Mouse (Mus musculus): ENCODE data around the gene Timp2. TPM values are rescaled to one million over a fixed set of nuclear protein-coding genes. Genes with fewer than 3 reads are reported as not detected.

The Timp2 gene
- polyA plus RNA-seq, 1 experiment: 23.6 TPM

GRCm38 (mm10) chr11:118374506-118374905 is 19.0 kb upstream of the Timp2 start:
- no peaks in the 10 kb centered on the region for H3K36me3 ChIP-seq (ENCODE audit: control insufficient read depth, insufficient read depth, low read length, poor library complexity, severe bottlenecking)
- H3K4me1 ChIP-seq (ENCODE audit: control insufficient read depth, insufficient read depth, low read length): no peaks in the 10 kb centered on the region
- TF ChIP-seq CTCF (IDR thresholded peaks at IDR 0.05; ENCODE audit: low read depth, low read length): no peak
- TF ChIP-seq POLR2A (IDR thresholded peaks at IDR 0.05; ENCODE audit: insufficient read depth, low read length): no peak
- TF ChIP-seq EP300 (IDR thresholded peaks at IDR 0.05; ENCODE audit: insufficient read depth, low read depth, low read length): no peak
- H3K4me3 ChIP-seq (ENCODE audit: low read depth, low read length): no peak overlapping the region
- no peak overlapping the region for H3K27ac ChIP-seq (ENCODE audit: insufficient read depth, low read length)
- H3K9ac ChIP-seq (ENCODE audit: low read depth, poor library complexity, severe bottlenecking): no peak overlapping the region
- H3K27me3 ChIP-seq (ENCODE audit: control insufficient read depth, insufficient read depth, low read length, poor library complexity, severe bottlenecking): no peaks in the 10 kb centered on the region
- H3K9me3 ChIP-seq (replicated peaks; ENCODE audit: control insufficient read depth, insufficient read depth, low read length, poor library complexity, severe bottlenecking): no peaks in the 10 kb centered on the region

- Histone ChIP-seq H3K9me3 (replicated peaks; ENCODE audit: control insufficient read depth, insufficient read depth, low read length, poor library complexity, severe bottlenecking) (no peaks in the 10 kb centered on the region), H3K4me1 (ENCODE audit: control insufficient read depth, insufficient read depth, low read length) (no peaks in the 10 kb centered on the region), H3K4me3 (ENCODE audit: low read depth, low read length) (no peak overlapping the region), H3K27me3 (ENCODE audit: control insufficient read depth, insufficient read depth, low read length, poor library complexity, severe bottlenecking) (no peaks in the 10 kb centered on the region), H3K27ac (ENCODE audit: insufficient read depth, low read length) (no peak overlapping the region), H3K36me3 (ENCODE audit: control insufficient read depth, insufficient read depth, low read length, poor library complexity, severe bottlenecking) (no peaks in the 10 kb centered on the region), H3K9ac (ENCODE audit: low read depth, poor library complexity, severe bottlenecking) (no peak overlapping the region)
- no peak for TF ChIP-seq CTCF (IDR thresholded peaks at IDR 0.05; ENCODE audit: low read depth, low read length)
- TF ChIP-seq EP300 (IDR thresholded peaks at IDR 0.05; ENCODE audit: insufficient read depth, low read depth, low read length): no peak
- no peak for TF ChIP-seq POLR2A (IDR thresholded peaks at IDR 0.05; ENCODE audit: insufficient read depth, low read length)
Measured at GRCm38 (mm10) chr11:118372641-118373040, 17.1 kb upstream of the Timp2 start.

GRCm38 (mm10) chr11:118371876-118372275 is 16.3 kb upstream of the Timp2 start:
- Histone ChIP-seq H3K27me3 (ENCODE audit: control insufficient read depth, insufficient read depth, low read length, poor library complexity, severe bottlenecking) (no peaks in the 10 kb centered on the region), H3K36me3 (ENCODE audit: control insufficient read depth, insufficient read depth, low read length, poor library complexity, severe bottlenecking) (no peaks in the 10 kb centered on the region), H3K9me3 (replicated peaks; ENCODE audit: control insufficient read depth, insufficient read depth, low read length, poor library complexity, severe bottlenecking) (no peaks in the 10 kb centered on the region), H3K4me1 (ENCODE audit: control insufficient read depth, insufficient read depth, low read length) (no peaks in the 10 kb centered on the region), H3K4me3 (ENCODE audit: low read depth, low read length) (no peak overlapping the region), H3K9ac (ENCODE audit: low read depth, poor library complexity, severe bottlenecking) (no peak overlapping the region), H3K27ac (ENCODE audit: insufficient read depth, low read length) (no peak overlapping the region)
- TF ChIP-seq CTCF (IDR thresholded peaks at IDR 0.05; ENCODE audit: low read depth, low read length): no peak

- H3K27ac ChIP-seq (ENCODE audit: insufficient read depth, low read length): no peak overlapping the region
- H3K27me3 ChIP-seq (ENCODE audit: control insufficient read depth, insufficient read depth, low read length, poor library complexity, severe bottlenecking): no peaks in the 10 kb centered on the region
- TF ChIP-seq POLR2A (IDR thresholded peaks at IDR 0.05; ENCODE audit: insufficient read depth, low read length) (no peak), EP300 (IDR thresholded peaks at IDR 0.05; ENCODE audit: insufficient read depth, low read depth, low read length) (no peak), CTCF (IDR thresholded peaks at IDR 0.05; ENCODE audit: low read depth, low read length) (no peak)
- no peaks in the 10 kb centered on the region for H3K36me3 ChIP-seq (ENCODE audit: control insufficient read depth, insufficient read depth, low read length, poor library complexity, severe bottlenecking)
- no peak overlapping the region for H3K9ac ChIP-seq (ENCODE audit: low read depth, poor library complexity, severe bottlenecking)
- H3K4me3 ChIP-seq (ENCODE audit: low read depth, low read length): no peak overlapping the region
- no peaks in the 10 kb centered on the region for H3K4me1 ChIP-seq (ENCODE audit: control insufficient read depth, insufficient read depth, low read length)
- H3K9me3 ChIP-seq (replicated peaks; ENCODE audit: control insufficient read depth, insufficient read depth, low read length, poor library complexity, severe bottlenecking): no peaks in the 10 kb centered on the region
Measured at GRCm38 (mm10) chr11:118369657-118370056, 14.1 kb upstream of the Timp2 start.

- H3K9ac ChIP-seq (ENCODE audit: low read depth, poor library complexity, severe bottlenecking): no peak overlapping the region
- H3K27me3 ChIP-seq (ENCODE audit: control insufficient read depth, insufficient read depth, low read length, poor library complexity, severe bottlenecking): no peaks in the 10 kb centered on the region
- TF ChIP-seq CTCF (IDR thresholded peaks at IDR 0.05; ENCODE audit: low read depth, low read length) (no peak), POLR2A (IDR thresholded peaks at IDR 0.05; ENCODE audit: insufficient read depth, low read length) (no peak), EP300 (IDR thresholded peaks at IDR 0.05; ENCODE audit: insufficient read depth, low read depth, low read length) (no peak)
- no peak overlapping the region for H3K4me3 ChIP-seq (ENCODE audit: low read depth, low read length)
- H3K4me1 ChIP-seq (ENCODE audit: control insufficient read depth, insufficient read depth, low read length): no peaks in the 10 kb centered on the region
- no peak overlapping the region for H3K27ac ChIP-seq (ENCODE audit: insufficient read depth, low read length)
- H3K9me3 ChIP-seq (replicated peaks; ENCODE audit: control insufficient read depth, insufficient read depth, low read length, poor library complexity, severe bottlenecking): no peaks in the 10 kb centered on the region
- H3K36me3 ChIP-seq (ENCODE audit: control insufficient read depth, insufficient read depth, low read length, poor library complexity, severe bottlenecking): no peaks in the 10 kb centered on the region
Measured at GRCm38 (mm10) chr11:118369251-118369650, 13.7 kb upstream of the Timp2 start.

- TF ChIP-seq CTCF (IDR thresholded peaks at IDR 0.05; ENCODE audit: low read depth, low read length) (peak; percentile 26), POLR2A (IDR thresholded peaks at IDR 0.05; ENCODE audit: insufficient read depth, low read length) (no peak)
- Histone ChIP-seq H3K4me1 (ENCODE audit: control insufficient read depth, insufficient read depth, low read length) (no peaks in the 10 kb centered on the region), H3K27ac (ENCODE audit: insufficient read depth, low read length) (no peak overlapping the region), H3K9ac (ENCODE audit: low read depth, poor library complexity, severe bottlenecking) (no peak overlapping the region), H3K27me3 (ENCODE audit: control insufficient read depth, insufficient read depth, low read length, poor library complexity, severe bottlenecking) (no peaks in the 10 kb centered on the region), H3K9me3 (replicated peaks; ENCODE audit: control insufficient read depth, insufficient read depth, low read length, poor library complexity, severe bottlenecking) (no peaks in the 10 kb centered on the region), H3K4me3 (ENCODE audit: low read depth, low read length) (no peak overlapping the region), H3K36me3 (ENCODE audit: control insufficient read depth, insufficient read depth, low read length, poor library complexity, severe bottlenecking) (no peaks in the 10 kb centered on the region)
Measured at GRCm38 (mm10) chr11:118368330-118368729, 12.8 kb upstream of the Timp2 start.
